Mouse (Mus musculus) CH12.LX (cell line): Measurements from ENCODE around the gene Fat2. TPM values are rescaled to one million over a fixed set of nuclear protein-coding genes. Genes with fewer than 3 reads are reported as not detected.

Source experiments
- DNase-seq: peaks from one replicate; pipeline ENCODE4 v3.0.0-alpha.2; 2013; ENCODE audit errors: extremely low read depth
- H3K27ac ChIP-seq: 2 replicates; pipeline ENCODE4 v1.5.1; 2012; ENCODE audit warnings: low read depth, mild to moderate bottlenecking, control low read depth, moderate library complexity; ENCODE audit not compliant: insufficient read depth
- H3K27me3 ChIP-seq: replicated peaks from 2 replicates; pipeline ENCODE3; 2012; ENCODE audit warnings: inconsistent platforms
- H3K36me3 ChIP-seq, 2 experiments: replicated peaks in 1 of 2; 2 replicates each; pipeline versions ENCODE3 to v1.6.1; 2012; ENCODE audit warnings: inconsistent platforms in 1 of 2, low read length in 1 of 2, mild to moderate bottlenecking in 1 of 2, mixed read lengths in 1 of 2, moderate library complexity in 1 of 2; ENCODE audit not compliant: control insufficient read depth in 1 of 2, insufficient read depth in 1 of 2
- H3K4me1 ChIP-seq, 2 experiments: 2 replicates each; pipeline ENCODE4 v1.6.1; 2012; ENCODE audit warnings: inconsistent platforms in 1 of 2, moderate library complexity in 1 of 2; ENCODE audit not compliant: insufficient read depth in 2 of 2, control insufficient read depth in 1 of 2
- H3K4me2 ChIP-seq: 2 replicates; pipeline ENCODE4 v1.6.1; 2012; ENCODE audit warnings: low read depth, mild to moderate bottlenecking, control low read depth; ENCODE audit not compliant: poor library complexity, insufficient read depth, severe bottlenecking
- H3K4me3 ChIP-seq, 3 experiments: fragments of 150-350 bp in 1 of 3; sonication (generic) in 1 of 3; replicated peaks in 1 of 3; 2 replicates each; pipeline versions ENCODE3 to v1.5.1; 2011 to 2012; ENCODE audit warnings: low read depth in 2 of 3, low read length in 2 of 3, mild to moderate bottlenecking in 2 of 3, moderate library complexity in 2 of 3, control low read depth in 1 of 3, improper control_type of control experiment in 1 of 3, inconsistent platforms in 1 of 3, mixed read lengths in 1 of 3; ENCODE audit not compliant: poor library complexity in 1 of 3
- H3K79me2 ChIP-seq: replicated peaks from 2 replicates; pipeline ENCODE4 v1.6.1; 2012; ENCODE audit warnings: mild to moderate bottlenecking, moderate library complexity; ENCODE audit not compliant: control insufficient read depth, poor library complexity, insufficient read depth, severe bottlenecking; ENCODE audit errors: extremely low read depth
- H3K9ac ChIP-seq: 2 replicates; pipeline ENCODE4 v1.6.1; 2012; ENCODE audit warnings: low read depth, mild to moderate bottlenecking, control low read depth, moderate library complexity; ENCODE audit not compliant: insufficient read depth
- H3K9me3 ChIP-seq: replicated peaks from 2 replicates; pipeline ENCODE3; 2012; ENCODE audit warnings: low read length, inconsistent platforms, mixed read lengths
- CTCF ChIP-seq, 2 experiments: IDR thresholded peaks in 1 of 2; conservative IDR thresholded peaks in 1 of 2; 2 replicates each; pipeline ENCODE4 v1.5.1; 2011 to 2012; ENCODE audit warnings: low read depth in 2 of 2, low read length in 2 of 2, improper control_type of control experiment in 1 of 2, inconsistent platforms in 1 of 2, mild to moderate bottlenecking in 1 of 2, moderate library complexity in 1 of 2
- E2F4 ChIP-seq: IDR thresholded peaks from 2 replicates; pipeline ENCODE4 v1.6.1; 2011; ENCODE audit warnings: low read depth, low read length, improper control_type of control experiment; ENCODE audit not compliant: insufficient replicate concordance
- HCFC1 ChIP-seq: IDR thresholded peaks from 2 replicates; pipeline ENCODE4 v1.6.1; 2012; ENCODE audit warnings: low read depth, mild to moderate bottlenecking, inconsistent platforms, low read length, improper control_type of control experiment
- IRF4 ChIP-seq: IDR thresholded peaks from 2 replicates; pipeline ENCODE4 v1.6.1; 2014; ENCODE audit warnings: low read depth, mild to moderate bottlenecking, inconsistent platforms, low read length, improper control_type of control experiment
- JUN ChIP-seq: IDR thresholded peaks from 2 replicates; pipeline ENCODE4 v1.6.1; 2011; ENCODE audit warnings: low read depth, mild to moderate bottlenecking, low read length, improper control_type of control experiment, moderate library complexity; ENCODE audit not compliant: insufficient read depth
- JUND ChIP-seq: conservative IDR thresholded peaks from 2 replicates; pipeline ENCODE4 v1.6.1; 2011; ENCODE audit warnings: low read depth, low read length, improper control_type of control experiment
- KAT2A ChIP-seq: IDR thresholded peaks from 2 replicates; pipeline ENCODE4 v1.6.1; 2012; ENCODE audit warnings: low read length, improper control_type of control experiment, inconsistent platforms; ENCODE audit not compliant: insufficient replicate concordance
- MAX ChIP-seq: IDR thresholded peaks from 2 replicates; pipeline ENCODE4 v1.6.1; 2011; ENCODE audit warnings: low read length, improper control_type of control experiment
- MAZ ChIP-seq: IDR thresholded peaks from 2 replicates; pipeline ENCODE4 v1.6.1; 2012; ENCODE audit warnings: low read depth, mild to moderate bottlenecking, inconsistent platforms, low read length, improper control_type of control experiment, moderate library complexity
- MXI1 ChIP-seq: IDR thresholded peaks from 2 replicates; pipeline ENCODE4 v1.6.1; 2011; ENCODE audit warnings: mild to moderate bottlenecking, low read depth, low read length, improper control_type of control experiment
- MYC ChIP-seq: IDR thresholded peaks from 2 replicates; pipeline ENCODE4 v1.6.1; 2011; ENCODE audit warnings: low read depth, mild to moderate bottlenecking, improper control_type of control experiment, low read length
- PAX5 ChIP-seq: IDR thresholded peaks from 2 replicates; pipeline ENCODE4 v1.6.1; 2012; ENCODE audit warnings: low read length, inconsistent platforms, mixed read lengths
- POLR2AphosphoS2 ChIP-seq: IDR thresholded peaks from 2 replicates; pipeline ENCODE4 v1.6.1; 2011; ENCODE audit warnings: low read depth, low read length, improper control_type of control experiment
- RCOR1 ChIP-seq: conservative IDR thresholded peaks from 2 replicates; pipeline ENCODE4 v1.6.1; 2012; ENCODE audit warnings: low read depth, mild to moderate bottlenecking, inconsistent platforms, low read length, improper control_type of control experiment
- SIN3A ChIP-seq: IDR thresholded peaks from 2 replicates; pipeline ENCODE4 v1.6.1; 2012; ENCODE audit warnings: low read length, improper control_type of control experiment, inconsistent platforms
- TCF12 ChIP-seq: IDR thresholded peaks from 2 replicates; pipeline ENCODE4 v1.6.1; 2014; ENCODE audit warnings: low read depth, mild to moderate bottlenecking, inconsistent platforms, low read length, improper control_type of control experiment
- USF2 ChIP-seq: conservative IDR thresholded peaks from 2 replicates; pipeline ENCODE4 v1.6.1; 2011; ENCODE audit warnings: low read depth, low read length, improper control_type of control experiment
- ZC3H11A ChIP-seq: IDR thresholded peaks from 2 replicates; pipeline ENCODE4 v1.6.1; 2012; ENCODE audit warnings: low read depth, mild to moderate bottlenecking, inconsistent platforms, low read length, improper control_type of control experiment
- dilution Hi-C: fragments of 300-500 bp; cut with MboI; formaldehyde crosslinking; loops from 2 replicates; pipeline ENCODE4 v1.14.3; 2020; ENCODE audit warnings: low sequenced_read_pairs; ENCODE audit not compliant: extremely low pct_unique_long_range_greater_than_20kb, extremely low pct_ligation_motif_present
- in situ Hi-C: fragments of 300-500 bp; cut with MboI; formaldehyde crosslinking; loops from 3 replicates; pipeline ENCODE4 v1.14.3; 2019; ENCODE audit warnings: low sequenced_read_pairs, low pct_ligation_motif_present, low pct_unique_long_range_greater_than_20kb, mixed read lengths
- polyA plus RNA-seq: library from polyadenylated mRNA; unstranded; fragments of >175 nt; gene quantifications from 2 replicates; pipeline ENCODE4 v1.2.1, GENCODE M21; 2012; ENCODE audit warnings: low read depth; ENCODE audit not compliant: insufficient read length
- total RNA-seq, 2 experiments: library from RNA; depleted of rRNA; stranded (reverse); fragments of 300-350 nt in 1 of 2; fragments of >200 nt in 1 of 2; gene quantifications; 2 replicates each; pipeline ENCODE4 v1.2.3; 2012 to 2014

Fat2 gene
- total and polyA plus RNA-seq, 3 experiments = under 0.01 TPM; not detected in 2

GRCm38 (mm10) chr11:55265647-55266046 is 70.7 kb downstream of the Fat2 start:
- TF ChIP-seq ZC3H11A (no peak), HCFC1 (no peak), MAX (no peak), MAZ (no peak), SIN3A (no peak), KAT2A (no peak), PAX5 (no peak), RCOR1 (no peak), TCF12 (no peak), MXI1 (no peak), USF2 (no peak), E2F4 (no peak), JUND (no peak), CTCF (conservative IDR thresholded peaks at IDR 0.05 in 1 of 2, IDR thresholded peaks at IDR 0.05 in 1 of 2; ENCODE audit: low read depth in 2 of 2, low read length in 2 of 2) (no peak)
- in situ Hi-C loops = no loop called here
- no peak overlapping the region for H3K4me3 ChIP-seq

GRCm38 (mm10) chr11:55264318-55264717 is 72.0 kb downstream of the Fat2 start:
- no peak for DNase-seq
- Histone ChIP-seq H3K79me2 (no peaks in the 10 kb centered on the region), H3K9ac (no peak overlapping the region), H3K4me2 (no peak overlapping the region), H3K27me3 (peaks cover 81% of the 10 kb centered on the region), H3K36me3 (no peaks in the 10 kb centered on the region), H3K4me3 (no peak overlapping the region), H3K27ac (no peak overlapping the region), H3K4me1 (no peaks in the 10 kb centered on the region), H3K9me3 (no peaks in the 10 kb centered on the region)
- no peak for TF ChIP-seq ZC3H11A
- no peak for TF ChIP-seq MXI1
- no peak for TF ChIP-seq MYC
- no peak for TF ChIP-seq TCF12
- TF ChIP-seq POLR2AphosphoS2 = no peak
- TF ChIP-seq CTCF (conservative IDR thresholded peaks at IDR 0.05 in 1 of 2, IDR thresholded peaks at IDR 0.05 in 1 of 2; ENCODE audit: low read depth in 2 of 2, low read length in 2 of 2) = no peak
- TF ChIP-seq IRF4 = no peak
- no peak for TF ChIP-seq JUND
- TF ChIP-seq E2F4 = no peak
- no peak for TF ChIP-seq RCOR1
- no peak for TF ChIP-seq JUN
- dilution Hi-C loops (no loop called here), in situ Hi-C loops (no loop called here)

More at GRCm38 (mm10) chr11:55265647-55266046, 70.7 kb downstream of the Fat2 start:
- DNase-seq = no peak
- dilution Hi-C loops = no loop called here
- H3K27ac ChIP-seq = no peak overlapping the region
- no peaks in the 10 kb centered on the region for H3K79me2 ChIP-seq
- H3K27me3 ChIP-seq = peaks cover 82% of the 10 kb centered on the region
- no peak overlapping the region for H3K4me2 ChIP-seq
- H3K36me3 ChIP-seq = no peaks in the 10 kb centered on the region
- H3K9ac ChIP-seq = no peak overlapping the region
- no peaks in the 10 kb centered on the region for H3K4me1 ChIP-seq
- no peaks in the 10 kb centered on the region for H3K9me3 ChIP-seq
